Mouse (Mus musculus) embryonic facial prominence, embryonic 12.5 days (tissue): ENCODE measurements around the gene Pet100. TPM values are rescaled to one million over a fixed set of nuclear protein-coding genes. Genes with fewer than 3 reads are reported as not detected.

Experiments used
- ATAC-seq: fragments of 200-750 bp; cut with Nextera tagmentation; 2 replicates; pipeline ENCODE4 v1.8.0; 2017; ENCODE audit not compliant: insufficient number of reproducible peaks, insufficient read depth, low FRiP score, low TSS enrichment
- H3K27ac ChIP-seq: fragments of 300-500 bp; sonication (generic); 2 replicates; pipeline ENCODE4 v1.5.1; 2016; ENCODE audit warnings: mild to moderate bottlenecking
- H3K27me3 ChIP-seq: fragments of 300-500 bp; sonication (generic); 2 replicates; pipeline ENCODE4 v1.6.1; 2016; ENCODE audit warnings: mild to moderate bottlenecking, moderate library complexity
- H3K36me3 ChIP-seq: fragments of 300-500 bp; sonication (generic); 2 replicates; pipeline ENCODE4 v1.6.1; 2016; ENCODE audit warnings: mild to moderate bottlenecking
- H3K4me1 ChIP-seq: fragments of 300-500 bp; sonication (generic); 2 replicates; pipeline ENCODE4 v1.6.1; 2016
- H3K4me2 ChIP-seq: fragments of 300-500 bp; sonication (generic); replicated peaks from 2 replicates; pipeline ENCODE4 v1.6.1; 2016; ENCODE audit warnings: mild to moderate bottlenecking, moderate library complexity
- H3K4me3 ChIP-seq: fragments of 300-500 bp; sonication (generic); 2 replicates; pipeline ENCODE4 v1.5.1; 2016; ENCODE audit warnings: mild to moderate bottlenecking
- H3K9ac ChIP-seq: fragments of 300-500 bp; sonication (generic); 2 replicates; pipeline ENCODE4 v1.6.1; 2016; ENCODE audit warnings: mild to moderate bottlenecking, moderate library complexity
- H3K9me3 ChIP-seq: fragments of 300-500 bp; sonication (generic); 2 replicates; pipeline ENCODE4 v1.6.1; 2016; ENCODE audit warnings: mild to moderate bottlenecking, moderate library complexity
- WGBS: fragments of 180-500 bp; shearing (Covaris S2); methylation state at CpG from one replicate; pipeline ENCODE4 v1.1.7; 2016; 5-methylcytosine and 5-hydroxymethylcytosine counted together
- polyA plus RNA-seq: library from polyadenylated mRNA; unstranded; fragments of >200 nt; fragmentation: Nextera tagmentation; extraction: Ambion mirVana; gene quantifications from 2 replicates; pipeline ENCODE4 v1.2.1, GENCODE M21; 2016

Gene Pet100
- polyA plus RNA-seq, 1 experiment from 2014 or later: 103 TPM

- H3K27ac ChIP-seq: no peak overlapping the region
- peaks cover 26% of the 10 kb centered on the region for H3K27me3 ChIP-seq
- no peak for ATAC-seq
- no peaks in the 10 kb centered on the region for H3K4me1 ChIP-seq
- no peak overlapping the region for H3K4me3 ChIP-seq
- H3K9ac ChIP-seq: no peak overlapping the region
- H3K36me3 ChIP-seq: no peaks in the 10 kb centered on the region
- H3K9me3 ChIP-seq: no peaks in the 10 kb centered on the region
- 32% methylated on average over 5 of the region's 5 CpGs for WGBS
- H3K4me2 ChIP-seq: no peak overlapping the region
These were observed 6.7 kb downstream of the Pet100 start for GRCm38 (mm10) chr8:3628014-3628413.

GRCm38 (mm10) chr8:3630647-3631477 lies 9.5 kb downstream of the Pet100 start, which contains the start of gene Stxbp2:
Gene Stxbp2, plus strand, starts transcription at chr8:3630955.
- peak within 1 kb of the TSS; percentile 51 for H3K4me3 ChIP-seq
- peaks cover 26% of the 10 kb centered on the region for H3K27me3 ChIP-seq
- no peaks in the 10 kb centered on the region for H3K36me3 ChIP-seq
- WGBS: 6% methylated on average over 47 of the region's 47 CpGs
- H3K9ac ChIP-seq: peak within 1 kb of the TSS; percentile 33; the same call in 1 of the 2 replicates
- no peaks in the 10 kb centered on the region for H3K4me1 ChIP-seq
- H3K9me3 ChIP-seq: no peaks in the 10 kb centered on the region
- no peak within 1 kb of the TSS for H3K27ac ChIP-seq
- ATAC-seq: 0 out of 2 replicates have a peak, but pooled peaks have one; percentile 67
- peak within 1 kb of the TSS; percentile 74 for H3K4me2 ChIP-seq

- Histone ChIP-seq H3K36me3 (no peaks in the 10 kb centered on the region), H3K4me1 (no peaks in the 10 kb centered on the region), H3K4me3 (peak overlapping the region; percentile 51), H3K27me3 (peaks cover 26% of the 10 kb centered on the region), H3K4me2 (peak overlapping the region; percentile 74), H3K9me3 (no peaks in the 10 kb centered on the region), H3K27ac (no peak overlapping the region), H3K9ac (no peak overlapping the region)
- 0 out of 2 replicates have a peak, but pooled peaks have one; percentile 13 for ATAC-seq
- 8% methylated on average over 8 of the region's 8 CpGs for WGBS
These were observed 10.1 kb downstream of the Pet100 start for GRCm38 (mm10) chr8:3631478-3631875.

- no peaks in the 10 kb centered on the region for H3K4me1 ChIP-seq
- H3K27ac ChIP-seq: no peak overlapping the region
- H3K9ac ChIP-seq: no peak overlapping the region
- no peak overlapping the region for H3K4me3 ChIP-seq
- no peak for ATAC-seq
- WGBS: 22% methylated on average over 5 of the region's 5 CpGs
- no peak overlapping the region for H3K4me2 ChIP-seq
- no peaks in the 10 kb centered on the region for H3K9me3 ChIP-seq
- no peaks in the 10 kb centered on the region for H3K36me3 ChIP-seq
- H3K27me3 ChIP-seq: no peaks in the 10 kb centered on the region
These were observed 24.5 kb downstream of the Pet100 start for GRCm38 (mm10) chr8:3645804-3646203.

GRCm38 (mm10) chr8:3646824-3647531 lies 25.6 kb downstream of the Pet100 start:
- 78% methylated on average over 6 of the region's 6 CpGs for WGBS

GRCm38 (mm10) chr8:3647561-3647960 lies 26.2 kb downstream of the Pet100 start:
- ATAC-seq: no peak
- 78% methylated on average over 4 of the region's 4 CpGs for WGBS
- H3K9me3 ChIP-seq: no peaks in the 10 kb centered on the region
- H3K9ac ChIP-seq: no peak overlapping the region
- H3K27ac ChIP-seq: no peak overlapping the region
- no peaks in the 10 kb centered on the region for H3K4me1 ChIP-seq
- H3K4me3 ChIP-seq: no peak overlapping the region
- no peak overlapping the region for H3K4me2 ChIP-seq
- H3K36me3 ChIP-seq: no peaks in the 10 kb centered on the region
- no peaks in the 10 kb centered on the region for H3K27me3 ChIP-seq

More at GRCm38 (mm10) chr8:3646824-3647531, 25.6 kb downstream of the Pet100 start:
- H3K27ac ChIP-seq: no peak overlapping the region
- H3K4me3 ChIP-seq: no peak overlapping the region
- no peak overlapping the region for H3K4me2 ChIP-seq
- no peaks in the 10 kb centered on the region for H3K36me3 ChIP-seq
- H3K9me3 ChIP-seq: no peaks in the 10 kb centered on the region
- H3K4me1 ChIP-seq: no peaks in the 10 kb centered on the region
- no peak overlapping the region for H3K9ac ChIP-seq
- H3K27me3 ChIP-seq: no peaks in the 10 kb centered on the region
- ATAC-seq: no peak

- H3K4me2 ChIP-seq: no peak overlapping the region
- no peak for ATAC-seq
- H3K9me3 ChIP-seq: no peaks in the 10 kb centered on the region
- no peaks in the 10 kb centered on the region for H3K4me1 ChIP-seq
- H3K27me3 ChIP-seq: no peaks in the 10 kb centered on the region
- WGBS: 73% methylated on average over 2 of the region's 2 CpGs
- no peaks in the 10 kb centered on the region for H3K36me3 ChIP-seq
- no peak overlapping the region for H3K4me3 ChIP-seq
- H3K27ac ChIP-seq: no peak overlapping the region
- no peak overlapping the region for H3K9ac ChIP-seq
These were observed 26.9 kb downstream of the Pet100 start for GRCm38 (mm10) chr8:3648268-3648667.

GRCm38 (mm10) chr8:3648990-3649389 lies 27.6 kb downstream of the Pet100 start:
- ATAC-seq: no peak
- Histone ChIP-seq H3K27ac (no peak overlapping the region), H3K4me3 (no peak overlapping the region), H3K9me3 (no peaks in the 10 kb centered on the region), H3K9ac (no peak overlapping the region), H3K4me1 (no peaks in the 10 kb centered on the region), H3K36me3 (no peaks in the 10 kb centered on the region), H3K27me3 (no peaks in the 10 kb centered on the region), H3K4me2 (no peak overlapping the region)
- WGBS: 37% methylated on average over 1 of the region's 1 CpGs

GRCm38 (mm10) chr8:3652845-3653244 lies 31.5 kb downstream of the Pet100 start:
- H3K4me2 ChIP-seq: no peak overlapping the region

GRCm38 (mm10) chr8:3654726-3655508 lies 33.6 kb downstream of the Pet100 start:
- Histone ChIP-seq H3K4me2 (no peak overlapping the region), H3K9me3 (no peaks in the 10 kb centered on the region), H3K9ac (no peak overlapping the region), H3K27ac (no peak overlapping the region), H3K27me3 (no peaks in the 10 kb centered on the region), H3K4me3 (no peak overlapping the region), H3K36me3 (no peaks in the 10 kb centered on the region), H3K4me1 (peaks cover 8% of the 10 kb centered on the region)
- no peak for ATAC-seq
- WGBS: 76% methylated on average over 11 of the region's 11 CpGs

More at GRCm38 (mm10) chr8:3652845-3653244, 31.5 kb downstream of the Pet100 start:
- no peak overlapping the region for H3K27ac ChIP-seq
- H3K9me3 ChIP-seq: no peaks in the 10 kb centered on the region
- H3K27me3 ChIP-seq: no peaks in the 10 kb centered on the region
- WGBS: 70% methylated on average over 3 of the region's 3 CpGs
- no peak overlapping the region for H3K4me3 ChIP-seq
- H3K36me3 ChIP-seq: no peaks in the 10 kb centered on the region
- H3K4me1 ChIP-seq: peaks cover 8% of the 10 kb centered on the region
- ATAC-seq: no peak
- no peak overlapping the region for H3K9ac ChIP-seq

GRCm38 (mm10) chr8:3655526-3655925 lies 34.2 kb downstream of the Pet100 start, which contains the start of gene Retn:
Gene Retn, plus strand, starts transcription at chr8:3655770.
- no peak within 1 kb of the TSS for H3K4me3 ChIP-seq
- H3K27me3 ChIP-seq: no peaks in the 10 kb centered on the region
- no peak for ATAC-seq
- no peak within 1 kb of the TSS for H3K27ac ChIP-seq
- no peak within 1 kb of the TSS for H3K9ac ChIP-seq
- no peaks in the 10 kb centered on the region for H3K36me3 ChIP-seq
- no peak within 1 kb of the TSS for H3K4me2 ChIP-seq
- peaks cover 8% of the 10 kb centered on the region for H3K4me1 ChIP-seq
- no peaks in the 10 kb centered on the region for H3K9me3 ChIP-seq
- WGBS: 71% methylated on average over 3 of the region's 3 CpGs
